Mouse (Mus musculus) embryonic facial prominence, embryonic 11.5 days (tissue): Measurements from ENCODE around the gene H60b. TPM values are rescaled to one million over a fixed set of nuclear protein-coding genes. Genes with fewer than 3 reads are reported as not detected.
"Not testable (repeated sequence)": the region's sequence is repeated elsewhere in the genome, so short reads cannot be mapped to it uniquely, and the experiment has no call there.

Experiments used
- ATAC-seq: fragments of 200-750 bp; cut with Nextera tagmentation; replicated peaks from 2 replicates; pipeline ENCODE4 v1.8.0; 2017; ENCODE audit warnings: low read depth; ENCODE audit not compliant: insufficient number of reproducible peaks, low FRiP score, low TSS enrichment
- DNase-seq: peaks from one replicate; pipeline ENCODE4 v3.0.0-alpha.2; 2015; ENCODE audit warnings: low spot score
- H3K27ac ChIP-seq: fragments of 300-500 bp; sonication (generic); replicated peaks from 2 replicates; pipeline ENCODE4 v1.5.1; 2014; ENCODE audit warnings: mild to moderate bottlenecking, low read depth, low read length, control low read depth
- H3K27me3 ChIP-seq: fragments of 300-500 bp; sonication (generic); 2 replicates; pipeline ENCODE4 v1.6.1; 2014; ENCODE audit warnings: mild to moderate bottlenecking, low read length, moderate library complexity, mixed read lengths; ENCODE audit not compliant: control insufficient read depth, insufficient read depth
- H3K36me3 ChIP-seq: fragments of 300-500 bp; sonication (generic); replicated peaks from 2 replicates; pipeline ENCODE4 v1.6.1; 2014; ENCODE audit warnings: low read depth, mild to moderate bottlenecking, low read length, moderate library complexity, mixed read lengths; ENCODE audit not compliant: control insufficient read depth, insufficient read depth
- H3K4me1 ChIP-seq: fragments of 300-500 bp; sonication (generic); 2 replicates; pipeline ENCODE4 v1.6.1; 2014; ENCODE audit warnings: low read length, mixed read lengths; ENCODE audit not compliant: control insufficient read depth, insufficient read depth
- H3K4me2 ChIP-seq: fragments of 300-500 bp; sonication (generic); 2 replicates; pipeline ENCODE4 v1.6.1; 2014; ENCODE audit warnings: low read depth, mild to moderate bottlenecking, control low read depth, low read length, moderate library complexity
- H3K4me3 ChIP-seq: fragments of 300-500 bp; sonication (generic); 2 replicates; pipeline ENCODE4 v1.5.1; 2014; ENCODE audit warnings: low read depth, low read length, control low read depth
- H3K9ac ChIP-seq: fragments of 300-500 bp; sonication (generic); replicated peaks from 2 replicates; pipeline ENCODE4 v1.6.1; 2014; ENCODE audit warnings: mild to moderate bottlenecking, control low read depth, low read length
- H3K9me3 ChIP-seq: fragments of 300-500 bp; sonication (generic); replicated peaks from 2 replicates; pipeline ENCODE4 v1.6.1; 2016; ENCODE audit warnings: mild to moderate bottlenecking, low read length, inconsistent platforms, mixed read lengths; ENCODE audit not compliant: control insufficient read depth
- WGBS: fragments of 180-500 bp; shearing (Covaris S2); extraction: QIAGEN DNeasy Blood & Tissue Kit; methylation state at CpG from one replicate; pipeline ENCODE4 v1.1.7; 2014; 5-methylcytosine and 5-hydroxymethylcytosine counted together
- polyA plus RNA-seq: library from polyadenylated mRNA; unstranded; fragments of >200 nt; fragmentation: Nextera tagmentation; extraction: Ambion mirVana; gene quantifications from 2 replicates; pipeline ENCODE4 v1.2.1, GENCODE M21; 2014

Gene H60b
- polyA plus RNA-seq: 0.32 and 0.42 TPM in 2 replicates

DNA sequence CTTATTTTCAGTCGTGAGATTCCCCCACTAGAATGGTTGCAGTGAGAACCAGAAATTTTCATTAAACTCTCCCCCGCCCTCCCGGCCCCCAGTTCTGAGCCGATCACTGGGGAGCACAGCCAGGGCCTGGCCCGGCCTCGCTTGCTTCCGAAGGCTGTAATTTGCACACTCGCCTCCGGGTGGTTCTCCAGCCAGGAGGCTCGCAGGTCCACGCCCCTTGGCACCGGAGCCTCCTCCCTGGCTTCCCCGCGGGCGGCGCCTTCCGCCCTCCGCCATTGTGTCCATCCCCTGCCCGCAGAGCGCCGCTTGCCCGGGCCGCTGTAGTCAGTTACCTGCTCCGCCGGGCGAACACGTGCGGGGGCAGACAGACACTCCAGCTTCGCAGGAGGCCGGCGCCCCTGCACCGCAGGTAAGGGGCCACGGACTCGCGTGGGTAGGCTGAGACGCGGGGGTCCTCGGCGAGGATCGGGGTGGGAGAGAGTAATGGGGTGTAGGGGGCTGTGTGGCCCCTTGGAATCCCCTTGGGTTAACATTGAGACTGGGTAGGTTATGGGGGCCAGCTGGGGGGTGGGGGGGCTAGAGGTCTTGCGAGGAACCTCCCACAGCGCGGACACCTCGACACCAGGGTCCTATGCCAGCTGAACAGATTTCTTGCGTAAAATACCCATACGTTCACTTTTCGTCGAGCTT lies at the start of gene H60b, which contains the start of gene Raet1e:
Gene H60b, plus strand, starts transcription at position 277 of the 690 bp plus-strand sequence.
Gene Raet1e, plus strand, starts transcription at position 260 of the 690 bp plus-strand sequence.
- Histone ChIP-seq H3K4me2 (peak within 1 kb of the TSS; percentile 53), H3K27me3 (peaks cover 42% of the 10 kb centered on the region), H3K4me3 (peak within 1 kb of the TSS; percentile 22)
- DNase-seq (peak; percentile 65), ATAC-seq (peak; percentile 61; the same call in 1 of the 2 replicates)
- under 1% methylated on average over 44 of the region's 48 CpGs for WGBS
- H3K9ac ChIP-seq, H3K9me3 ChIP-seq, H3K4me1 ChIP-seq, H3K36me3 ChIP-seq, H3K27ac ChIP-seq: not testable (repeated sequence)

DNA sequence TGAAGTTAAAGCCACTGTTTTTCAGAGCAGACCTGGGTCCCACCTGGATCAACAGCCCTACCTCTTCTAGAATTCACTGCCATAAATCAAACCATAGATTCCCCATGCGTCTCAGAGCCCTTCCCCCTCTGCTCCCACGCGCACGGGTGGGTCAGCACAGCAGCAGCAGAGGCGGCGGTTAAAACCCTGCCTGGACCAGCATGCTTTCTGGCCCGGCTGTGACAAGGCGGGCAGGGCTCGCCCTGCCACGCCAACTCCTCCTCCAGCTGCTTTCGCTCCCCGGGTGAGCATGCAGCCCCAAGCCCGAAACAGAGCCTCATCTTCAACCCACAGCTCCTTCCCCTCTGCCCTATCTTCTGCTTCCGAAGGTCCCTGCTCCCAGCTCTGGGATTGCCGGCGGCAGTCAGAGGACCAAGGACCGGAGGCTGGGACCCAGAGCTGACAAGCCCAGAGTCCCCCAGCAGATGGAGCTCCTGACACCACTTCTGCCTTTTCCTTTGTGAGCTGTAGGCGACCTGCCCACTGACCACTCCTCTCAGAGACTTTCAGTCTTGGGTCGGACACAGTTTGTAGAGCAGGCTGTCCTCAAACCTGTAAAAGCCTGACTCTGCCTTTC lies 17.6 kb upstream of the H60b start:
- Histone ChIP-seq H3K4me2 (peak overlapping the region; percentile 59), H3K4me1 (no peaks in the 10 kb centered on the region), H3K27ac (no peak overlapping the region), H3K27me3 (no peaks in the 10 kb centered on the region), H3K9ac (peak overlapping the region; percentile 55), H3K4me3 (peak overlapping the region; percentile 37), H3K9me3 (no peaks in the 10 kb centered on the region), H3K36me3 (no peaks in the 10 kb centered on the region)
- ATAC-seq: peak; percentile 58
- WGBS: under 1% methylated on average over 19 of the region's 19 CpGs
- DNase-seq: peak; percentile 85

DNA sequence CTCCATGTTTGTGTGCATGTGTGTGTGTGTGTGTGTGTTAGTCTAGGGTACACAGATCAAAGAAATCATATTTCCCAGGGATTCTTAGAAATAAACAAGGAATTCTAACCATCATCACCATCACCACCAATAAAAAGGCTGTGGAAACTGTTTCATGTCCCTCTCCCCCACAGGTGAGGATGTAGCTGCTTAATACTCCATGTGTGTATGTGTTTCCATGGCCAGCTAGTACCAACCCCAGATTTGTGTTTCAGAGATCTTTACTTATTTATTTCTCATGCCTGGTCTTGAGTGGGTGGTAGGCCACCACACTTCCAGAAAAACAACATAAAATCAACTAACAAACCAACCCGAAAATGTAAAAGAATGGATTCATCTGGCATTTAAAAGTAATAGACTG lies 16.2 kb upstream of the H60b start:
- 88% methylated on average over 1 of the region's 1 CpGs for WGBS
- not testable (repeated sequence) for H3K4me2 ChIP-seq, H3K4me3 ChIP-seq, H3K27ac ChIP-seq, ATAC-seq, H3K9me3 ChIP-seq, H3K4me1 ChIP-seq, H3K9ac ChIP-seq, H3K27me3 ChIP-seq, H3K36me3 ChIP-seq
- peak; percentile 69 for DNase-seq

DNA sequence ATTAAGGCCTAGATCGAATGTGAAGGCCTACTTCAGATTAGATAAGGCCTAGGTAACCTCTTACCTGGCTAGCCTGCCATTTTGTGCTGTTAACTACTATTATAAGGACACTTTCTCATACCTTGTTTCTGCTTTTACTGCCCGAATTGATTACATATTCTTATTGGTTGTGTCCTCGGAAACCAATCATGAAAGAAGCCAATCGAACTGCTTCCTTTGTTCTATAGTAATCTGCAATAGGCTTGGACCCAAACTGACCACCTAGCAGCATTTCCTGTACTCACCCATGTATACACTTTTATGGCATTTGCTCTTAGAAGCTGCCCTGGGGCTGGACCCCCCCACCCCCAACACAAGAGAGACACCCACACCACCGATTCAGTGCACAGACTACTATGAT lies 15.5 kb upstream of the H60b start:
- Histone ChIP-seq H3K4me3 (no peak overlapping the region), H3K9me3 (no peaks in the 10 kb centered on the region), H3K9ac (no peak overlapping the region), H3K4me2 (no peak overlapping the region), H3K27me3 (no peaks in the 10 kb centered on the region), H3K4me1 (no peaks in the 10 kb centered on the region), H3K27ac (no peak overlapping the region), H3K36me3 (no peaks in the 10 kb centered on the region)
- ATAC-seq (no peak), DNase-seq (no peak)
- 78% methylated on average over 5 of the region's 5 CpGs for WGBS

DNA sequence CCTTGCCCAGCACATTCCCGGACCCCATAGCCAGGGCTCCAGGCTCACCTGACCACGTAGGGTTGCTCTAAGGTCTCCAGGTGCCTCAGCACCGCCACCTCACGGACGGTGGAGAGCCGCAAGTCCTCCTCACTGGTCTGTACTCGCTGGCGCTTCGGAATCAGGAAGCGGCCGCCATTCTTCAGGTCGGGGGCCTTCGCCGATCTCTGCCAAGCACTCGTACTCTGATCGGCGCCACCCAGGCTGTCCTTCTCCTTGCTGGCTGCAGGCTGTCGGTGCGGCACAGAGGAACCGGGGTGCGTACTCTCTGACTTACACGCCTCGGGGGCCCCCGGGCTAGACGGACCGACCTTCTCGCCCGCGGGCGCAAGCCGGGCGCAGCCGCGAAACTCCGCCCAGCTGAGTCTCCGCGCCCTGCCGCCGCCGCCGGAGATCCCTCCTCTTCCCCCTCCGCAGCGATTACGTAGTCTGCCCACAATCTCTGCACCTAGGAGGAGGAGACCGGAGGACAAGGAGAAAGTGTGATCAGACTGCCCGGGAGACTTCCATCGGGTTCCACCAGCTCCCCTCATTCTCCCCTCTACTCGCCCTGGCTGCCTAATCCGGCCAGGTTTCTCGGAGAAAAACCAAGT lies 9.8 kb upstream of the H60b start:
- peak overlapping the region; percentile 69 for H3K9ac ChIP-seq
- peak overlapping the region; percentile 97 for H3K4me2 ChIP-seq
- peak overlapping the region; percentile 61 for H3K4me3 ChIP-seq
- no peaks in the 10 kb centered on the region; the same call in 1 of the 2 replicates for H3K4me1 ChIP-seq
- H3K9me3 ChIP-seq: no peaks in the 10 kb centered on the region
- WGBS: under 1% methylated on average over 47 of the region's 50 CpGs
- DNase-seq (peak; percentile 83), ATAC-seq (peak; percentile 85)
- peaks cover 18% of the 10 kb centered on the region for H3K27me3 ChIP-seq
- no peak overlapping the region; the same call in 1 of the 2 replicates for H3K27ac ChIP-seq
- no peaks in the 10 kb centered on the region for H3K36me3 ChIP-seq

DNA sequence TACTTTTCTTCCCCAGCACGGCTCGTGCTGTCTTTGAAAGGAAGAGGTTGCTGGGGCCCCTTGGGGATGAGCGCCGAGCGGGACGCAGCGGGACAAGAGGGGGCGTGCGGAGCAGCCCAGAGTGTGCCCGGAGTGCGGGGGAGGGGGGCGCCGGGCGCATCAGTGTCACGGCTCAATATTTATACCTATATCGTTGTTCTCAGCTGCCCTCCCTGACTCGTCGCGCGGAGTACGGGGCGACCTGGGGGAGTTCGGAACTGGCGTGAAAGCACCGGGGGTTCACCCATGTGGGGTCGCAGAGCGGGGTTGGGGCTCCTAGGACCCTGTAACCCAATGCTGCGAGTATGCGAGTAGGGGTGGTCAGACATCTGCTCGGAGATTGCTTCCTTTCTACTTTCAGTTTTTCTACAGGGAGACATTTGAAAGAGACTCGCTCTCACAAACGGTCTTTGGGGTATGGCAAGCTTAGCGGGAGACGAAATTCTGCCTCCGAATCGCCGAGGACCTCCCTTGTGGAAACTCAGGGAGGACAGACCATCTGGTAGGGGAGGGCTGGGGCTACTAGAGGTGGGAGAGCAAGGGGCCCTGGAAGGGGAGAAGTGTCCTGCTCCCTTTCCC lies 9.2 kb upstream of the H60b start, which contains the start of gene E030030I06Rik:
Gene E030030I06Rik, minus strand, starts transcription at position 198 of the 618 bp plus-strand sequence.
- Histone ChIP-seq H3K27me3 (peaks cover 18% of the 10 kb centered on the region), H3K36me3 (no peaks in the 10 kb centered on the region)

DNA sequence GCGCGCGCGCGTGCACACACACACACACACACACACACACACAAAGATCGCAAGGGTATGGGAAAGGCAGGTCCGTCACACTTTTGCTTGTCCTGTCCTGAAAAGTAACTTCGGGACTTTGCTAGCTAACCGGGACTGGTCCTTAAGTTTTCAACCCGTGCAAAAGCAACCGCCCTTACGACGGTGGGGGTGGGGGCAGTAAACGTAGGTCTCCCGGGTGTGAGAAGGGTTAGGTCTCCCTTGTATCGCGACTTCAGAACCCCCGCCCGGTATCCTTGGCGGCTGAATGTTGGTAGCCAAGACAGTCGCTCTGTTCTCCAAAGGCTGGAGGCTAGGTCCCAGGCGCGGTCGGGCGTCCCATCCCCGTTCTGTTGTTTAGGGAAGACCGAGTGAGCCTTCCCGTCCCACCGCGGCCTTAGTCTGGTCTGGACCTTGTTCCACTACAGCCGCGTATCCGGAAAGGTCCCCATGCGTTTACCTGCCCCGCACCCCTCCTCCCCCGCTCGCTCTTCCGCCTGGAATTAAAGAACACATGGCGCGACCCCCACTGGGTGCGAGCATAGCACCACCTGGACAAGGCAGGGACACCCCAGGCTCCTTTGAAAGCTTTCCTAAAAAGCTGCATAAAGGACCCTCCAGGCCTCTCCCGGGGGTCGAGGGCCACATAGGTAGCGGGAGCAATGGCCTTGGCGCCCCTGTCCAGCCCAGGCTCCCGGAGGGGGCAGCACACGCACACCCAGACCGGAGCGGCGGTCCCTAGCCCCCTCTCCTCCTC lies 8.5 kb upstream of the H60b start:
- DNase-seq (peak; percentile 42), ATAC-seq (no peak)
- H3K4me1 ChIP-seq: no peaks in the 10 kb centered on the region; the same call in 1 of the 2 replicates
- H3K9me3 ChIP-seq: no peaks in the 10 kb centered on the region
- H3K4me2 ChIP-seq: peak overlapping the region; percentile 97
- H3K9ac ChIP-seq: peak overlapping the region; percentile 69; the same call in 1 of the 2 replicates
- H3K36me3 ChIP-seq: no peaks in the 10 kb centered on the region
- H3K4me3 ChIP-seq: peak overlapping the region; percentile 61
- H3K27me3 ChIP-seq: peaks cover 18% of the 10 kb centered on the region
- WGBS: under 1% methylated on average over 50 of the region's 50 CpGs
- no peak overlapping the region for H3K27ac ChIP-seq

More for the DNA sequence above, 9.2 kb upstream of the H60b start, which contains the start of gene E030030I06Rik:
- DNase-seq (peak; percentile 53), ATAC-seq (peak; percentile 72)
- Histone ChIP-seq H3K27ac (no peak within 1 kb of the TSS; the same call in 1 of the 2 replicates), H3K9ac (peak within 1 kb of the TSS; percentile 69), H3K4me2 (peak within 1 kb of the TSS; percentile 97), H3K9me3 (no peaks in the 10 kb centered on the region), H3K4me3 (peak within 1 kb of the TSS; percentile 61), H3K4me1 (no peaks in the 10 kb centered on the region; the same call in 1 of the 2 replicates)
- WGBS: under 1% methylated on average over 37 of the region's 37 CpGs
